Mouse (Mus musculus) neural tube, embryonic 11.5 days (tissue): ENCODE data around the gene Aff3. TPM values are rescaled to one million over a fixed set of nuclear protein-coding genes. Genes with fewer than 3 reads are reported as not detected.

Source experiments
- ATAC-seq: fragments of 200-750 bp; cut with Nextera tagmentation; 2 replicates; pipeline ENCODE4 v1.8.0; 2017; ENCODE audit warnings: moderate number of reproducible peaks, mild to moderate bottlenecking, moderate TSS enrichment, moderate library complexity; ENCODE audit not compliant: insufficient read depth, low FRiP score, low TSS enrichment
- DNase-seq: peaks from one replicate; pipeline ENCODE4 v3.0.0-alpha.2; 2015; ENCODE audit warnings: low spot score
- H3K27ac ChIP-seq: fragments of 300-500 bp; sonication (generic); 2 replicates; pipeline ENCODE4 v1.5.1; 2014; ENCODE audit warnings: low read depth, mild to moderate bottlenecking, low read length
- H3K27me3 ChIP-seq: fragments of 300-500 bp; sonication (generic); 2 replicates; pipeline ENCODE4 v1.6.1; 2014; ENCODE audit warnings: mild to moderate bottlenecking, low read length, mixed read lengths; ENCODE audit not compliant: control insufficient read depth, insufficient read depth
- H3K36me3 ChIP-seq: fragments of 300-500 bp; sonication (generic); 2 replicates; pipeline ENCODE4 v1.6.1; 2014; ENCODE audit warnings: mild to moderate bottlenecking, low read length, moderate library complexity, mixed read lengths; ENCODE audit not compliant: control insufficient read depth, insufficient read depth
- H3K4me1 ChIP-seq: fragments of 300-500 bp; sonication (generic); 2 replicates; pipeline ENCODE4 v1.6.1; 2014; ENCODE audit warnings: low read length, mixed read lengths; ENCODE audit not compliant: control insufficient read depth, insufficient read depth
- H3K4me2 ChIP-seq: fragments of 300-500 bp; sonication (generic); 2 replicates; pipeline ENCODE4 v1.6.1; 2014; ENCODE audit warnings: low read depth, mild to moderate bottlenecking, moderate library complexity
- H3K4me3 ChIP-seq: fragments of 300-500 bp; sonication (generic); 2 replicates; pipeline ENCODE4 v1.5.1; 2014; ENCODE audit warnings: low read depth, low read length
- H3K9ac ChIP-seq: fragments of 300-500 bp; sonication (generic); 2 replicates; pipeline ENCODE4 v1.6.1; 2014; ENCODE audit warnings: mild to moderate bottlenecking, low read length
- H3K9me3 ChIP-seq: fragments of 300-500 bp; sonication (generic); 2 replicates; pipeline ENCODE4 v1.6.1; 2016; ENCODE audit warnings: low read length; ENCODE audit not compliant: control insufficient read depth
- WGBS: fragments of 180-500 bp; shearing (Covaris S2); extraction: QIAGEN DNeasy Blood & Tissue Kit; methylation state at CpG from one replicate; pipeline ENCODE4 v1.1.7; 2014; 5-methylcytosine and 5-hydroxymethylcytosine counted together
- polyA plus RNA-seq: library from polyadenylated mRNA; unstranded; fragments of >200 nt; fragmentation: Nextera tagmentation; extraction: Ambion mirVana; gene quantifications from 2 replicates; pipeline ENCODE4 v1.2.1, GENCODE M21; 2014

Aff3 gene
- polyA plus RNA-seq, 1 experiment from 2014 or later: 33.3 TPM

DNA sequence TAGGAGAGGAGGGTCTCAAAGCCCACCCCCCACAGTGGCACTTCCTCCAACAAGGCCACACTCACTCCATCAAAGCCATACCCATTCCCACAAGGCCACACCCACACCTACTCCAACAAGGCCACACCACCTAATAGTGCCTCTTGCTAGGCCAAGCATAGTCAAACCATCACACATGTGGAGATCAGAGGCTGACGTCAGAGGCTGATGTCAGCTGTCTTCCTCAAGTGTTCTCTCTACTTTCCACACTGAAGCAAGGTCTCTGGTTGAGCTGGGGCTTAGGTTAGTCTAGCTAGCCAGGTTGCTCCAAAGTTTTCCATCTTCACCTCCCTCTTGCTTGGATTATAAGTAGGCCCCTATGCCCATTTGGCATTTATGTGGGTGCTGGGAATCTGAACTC, 856 bp upstream of the Aff3 start:
- 85% methylated on average over 1 of the region's 1 CpGs for WGBS
- no peak overlapping the region for H3K4me3 ChIP-seq

DNA sequence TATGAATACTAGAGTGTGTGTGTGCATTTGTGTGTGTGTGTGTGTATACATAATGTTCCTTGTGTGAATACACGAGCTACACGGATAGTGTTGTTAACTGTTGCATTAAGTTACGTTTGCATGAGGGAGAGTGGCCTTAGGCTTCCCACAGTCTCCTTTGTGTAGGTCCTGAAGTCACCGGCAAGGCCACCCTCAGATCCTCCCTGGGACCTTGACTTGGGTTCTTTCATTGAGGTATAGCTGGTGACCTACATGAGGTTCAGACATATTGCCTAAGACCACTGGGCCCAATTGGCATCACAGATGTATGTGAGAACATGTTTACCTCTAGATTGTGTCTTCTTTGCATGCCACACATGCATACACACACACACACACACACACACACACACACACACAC, 494 bp downstream of the Aff3 start:
- Histone ChIP-seq H3K27me3 (no peaks in the 10 kb centered on the region), H3K4me2 (no peak overlapping the region), H3K36me3 (no peaks in the 10 kb centered on the region), H3K9ac (no peak overlapping the region), H3K4me3 (no peak overlapping the region), H3K27ac (no peak overlapping the region), H3K9me3 (no peaks in the 10 kb centered on the region), H3K4me1 (no peaks in the 10 kb centered on the region)
- DNase-seq (no peak), ATAC-seq (no peak)
- 94% methylated on average over 4 of the region's 4 CpGs for WGBS

More for the DNA sequence above, 856 bp upstream of the Aff3 start:
- ATAC-seq (no peak), DNase-seq (no peak)
- no peak overlapping the region for H3K9ac ChIP-seq
- no peaks in the 10 kb centered on the region for H3K9me3 ChIP-seq
- no peaks in the 10 kb centered on the region for H3K36me3 ChIP-seq
- no peaks in the 10 kb centered on the region for H3K27me3 ChIP-seq
- no peaks in the 10 kb centered on the region for H3K4me1 ChIP-seq
- no peak overlapping the region for H3K4me2 ChIP-seq
- no peak overlapping the region for H3K27ac ChIP-seq

DNA sequence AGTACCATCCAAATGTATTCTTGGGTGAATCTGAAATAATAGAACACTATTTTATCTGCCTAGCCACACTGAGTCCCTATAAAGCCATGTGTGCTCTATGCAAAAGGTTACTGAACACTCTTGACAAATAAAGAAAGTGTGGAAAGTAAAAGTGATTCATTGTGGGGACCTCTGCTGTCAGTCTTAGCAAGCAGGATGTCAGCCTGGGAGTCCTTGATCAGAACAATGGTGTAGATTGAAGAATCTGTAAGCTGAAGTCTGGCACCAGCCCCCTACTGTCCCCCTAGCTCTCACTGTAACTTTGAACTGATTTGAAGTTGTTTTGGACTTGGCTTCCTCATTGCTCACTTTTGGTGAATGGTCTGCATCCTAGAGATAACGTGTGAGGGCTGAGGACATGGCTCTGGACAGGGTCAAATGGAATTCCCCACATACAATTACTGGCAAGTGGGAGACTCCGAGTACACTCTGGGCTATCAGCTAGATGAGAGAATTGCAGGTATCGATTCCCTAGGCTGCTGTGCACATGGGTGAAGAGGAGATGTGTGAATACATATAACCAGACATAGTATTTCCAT, 2.0 kb downstream of the Aff3 start:
- H3K27me3 ChIP-seq: no peaks in the 10 kb centered on the region
- DNase-seq (no peak), ATAC-seq (no peak)
- H3K9me3 ChIP-seq: no peaks in the 10 kb centered on the region
- no peak overlapping the region for H3K4me3 ChIP-seq
- H3K4me1 ChIP-seq: no peaks in the 10 kb centered on the region
- H3K4me2 ChIP-seq: no peak overlapping the region
- 94% methylated on average over 3 of the region's 3 CpGs for WGBS
- no peaks in the 10 kb centered on the region for H3K36me3 ChIP-seq
- H3K9ac ChIP-seq: no peak overlapping the region
- H3K27ac ChIP-seq: no peak overlapping the region

DNA sequence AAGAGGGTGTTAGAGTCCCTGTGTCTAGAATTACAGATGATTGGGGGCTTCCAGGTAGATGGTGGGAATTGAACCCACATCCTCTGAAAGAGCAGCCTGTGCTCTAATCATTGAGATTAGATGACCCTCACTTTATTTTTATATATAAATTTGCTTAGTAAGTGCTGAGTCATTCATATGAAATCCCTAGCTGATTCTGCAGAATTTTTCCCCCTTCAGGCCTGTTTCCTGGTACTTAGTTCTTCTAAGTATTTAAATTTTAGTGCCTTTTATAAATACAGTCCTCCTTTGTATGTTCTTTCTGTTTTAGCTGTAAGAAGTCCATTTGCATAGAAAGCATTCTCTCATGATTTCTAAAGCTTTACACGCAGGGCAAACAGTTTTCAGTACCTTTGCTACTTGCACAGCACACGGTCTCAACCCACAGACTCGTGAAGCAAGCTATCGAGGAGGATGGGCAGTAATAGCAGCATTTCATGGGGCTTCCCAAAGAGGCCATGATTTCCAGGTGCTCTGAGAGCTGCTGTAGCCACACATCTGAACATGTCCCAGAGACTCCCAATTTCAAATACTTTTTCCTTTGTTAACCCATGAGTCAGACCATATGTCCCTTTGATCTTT, 5.7 kb downstream of the Aff3 start:
- Histone ChIP-seq H3K4me2 (no peak overlapping the region), H3K36me3 (no peaks in the 10 kb centered on the region), H3K27ac (no peak overlapping the region), H3K4me3 (no peak overlapping the region), H3K27me3 (no peaks in the 10 kb centered on the region), H3K4me1 (no peaks in the 10 kb centered on the region), H3K9ac (no peak overlapping the region), H3K9me3 (no peaks in the 10 kb centered on the region)
- 69% methylated on average over 4 of the region's 4 CpGs for WGBS
- ATAC-seq (no peak), DNase-seq (no peak)

DNA sequence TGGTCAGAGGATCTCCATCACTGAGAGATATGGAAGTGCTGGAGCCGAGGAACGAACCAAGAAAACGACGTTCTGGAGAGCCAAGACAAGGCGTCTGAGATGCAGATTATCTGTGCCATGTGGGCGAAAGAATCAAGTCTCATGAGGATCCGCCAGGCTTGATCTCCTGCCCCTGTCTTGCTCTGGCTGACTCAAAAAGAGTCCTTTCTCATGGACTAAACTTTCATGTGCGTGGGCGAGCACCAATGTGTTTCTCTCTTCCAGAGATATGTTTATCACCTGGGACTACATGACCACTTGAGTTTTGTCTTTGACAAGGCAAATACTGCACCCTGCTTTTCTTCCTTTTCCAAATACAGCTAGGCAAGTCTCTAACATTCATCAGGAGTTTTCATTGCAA, 6.4 kb downstream of the Aff3 start:
- 93% methylated on average over 9 of the region's 9 CpGs for WGBS
- no peaks in the 10 kb centered on the region for H3K27me3 ChIP-seq
- H3K4me2 ChIP-seq: no peak overlapping the region
- H3K9ac ChIP-seq: no peak overlapping the region
- ATAC-seq: no peak
- H3K4me3 ChIP-seq: no peak overlapping the region
- DNase-seq: no peak
- H3K4me1 ChIP-seq: no peaks in the 10 kb centered on the region
- no peak overlapping the region for H3K27ac ChIP-seq
- H3K9me3 ChIP-seq: no peaks in the 10 kb centered on the region
- H3K36me3 ChIP-seq: no peaks in the 10 kb centered on the region

DNA sequence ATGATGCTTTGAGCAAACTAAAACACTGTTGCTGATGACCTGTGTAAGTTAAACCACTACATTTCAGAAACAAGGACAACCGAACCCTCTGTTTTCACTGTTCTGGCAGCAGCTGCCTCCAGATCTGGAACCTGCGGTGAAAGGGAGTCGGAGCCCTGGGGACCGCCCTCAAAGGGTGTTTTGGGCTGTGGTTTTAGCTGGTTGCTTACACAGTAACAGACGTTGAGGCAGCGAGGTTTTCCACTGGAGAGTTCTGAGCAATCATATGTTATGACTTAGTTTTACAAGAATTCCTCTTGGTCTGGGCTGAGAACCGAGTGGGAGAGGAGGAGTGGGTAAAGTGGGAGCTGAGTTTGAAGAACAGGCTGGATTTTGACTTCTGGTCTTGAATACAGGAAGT, 7.1 kb downstream of the Aff3 start:
- Histone ChIP-seq H3K36me3 (no peaks in the 10 kb centered on the region), H3K4me2 (no peak overlapping the region), H3K27me3 (no peaks in the 10 kb centered on the region), H3K4me3 (no peak overlapping the region), H3K9me3 (no peaks in the 10 kb centered on the region), H3K27ac (no peak overlapping the region), H3K4me1 (no peaks in the 10 kb centered on the region), H3K9ac (no peak overlapping the region)
- WGBS: 77% methylated on average over 7 of the region's 7 CpGs
- ATAC-seq: no peak
- DNase-seq: no peak

DNA sequence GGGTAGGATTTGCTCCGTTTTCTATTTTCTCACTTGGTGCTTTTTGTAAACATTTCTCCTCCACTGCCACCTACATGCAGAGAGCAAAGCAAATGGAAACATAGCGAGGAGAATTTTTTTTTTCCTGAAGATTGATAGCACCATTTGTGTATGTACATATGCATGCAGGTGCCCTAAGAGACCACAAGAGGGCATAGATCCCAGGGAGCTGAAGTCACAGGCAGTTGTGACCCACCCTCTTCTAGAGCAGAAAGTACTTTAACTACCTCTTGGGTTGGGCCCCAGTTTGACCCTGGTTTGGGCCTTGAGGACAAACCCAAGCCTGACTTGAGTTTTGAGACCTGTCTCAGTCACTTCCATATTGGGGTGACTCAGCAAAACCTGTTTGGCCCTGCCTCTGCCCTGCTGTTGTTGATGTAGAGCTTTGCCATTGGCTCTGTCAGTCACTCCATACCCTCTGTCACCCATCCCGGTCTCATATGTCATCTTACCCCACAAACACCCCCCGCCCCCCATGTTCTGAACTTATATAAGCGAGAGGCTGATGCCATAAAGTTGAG, 9.7 kb downstream of the Aff3 start:
- Histone ChIP-seq H3K27ac (no peak overlapping the region), H3K36me3 (no peaks in the 10 kb centered on the region), H3K9ac (no peak overlapping the region), H3K4me2 (no peak overlapping the region), H3K4me3 (no peak overlapping the region), H3K27me3 (no peaks in the 10 kb centered on the region), H3K9me3 (no peaks in the 10 kb centered on the region), H3K4me1 (no peaks in the 10 kb centered on the region)
- DNase-seq (no peak), ATAC-seq (no peak)
- 89% methylated on average over 5 of the region's 5 CpGs for WGBS

DNA sequence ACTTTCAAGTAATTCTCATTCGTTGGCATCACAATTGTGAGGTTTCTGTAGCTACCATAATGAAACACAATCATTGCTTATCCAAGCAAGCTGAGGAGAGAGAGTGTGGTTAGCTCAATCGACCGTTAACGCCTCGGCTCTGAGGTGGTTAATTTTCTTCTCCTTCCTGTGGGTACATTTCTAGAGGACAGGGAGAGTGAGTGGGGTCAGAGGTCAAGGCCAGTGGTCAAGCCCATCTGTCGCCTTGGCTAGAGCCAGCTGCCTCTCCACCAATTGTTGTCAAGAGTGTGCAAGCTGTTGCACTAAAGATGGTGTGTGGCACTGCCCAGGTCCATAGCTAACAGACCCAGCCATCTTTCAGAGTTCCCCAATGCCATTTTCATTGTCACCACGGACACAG, 14.7 kb downstream of the Aff3 start:
- H3K27me3 ChIP-seq: no peaks in the 10 kb centered on the region
- ATAC-seq (no peak), DNase-seq (no peak)
- no peak overlapping the region for H3K4me3 ChIP-seq
- H3K27ac ChIP-seq: no peak overlapping the region
- H3K9me3 ChIP-seq: no peaks in the 10 kb centered on the region
- no peaks in the 10 kb centered on the region for H3K36me3 ChIP-seq
- 50% methylated on average over 7 of the region's 7 CpGs for WGBS
- H3K4me2 ChIP-seq: no peak overlapping the region
- H3K9ac ChIP-seq: no peak overlapping the region
- no peaks in the 10 kb centered on the region for H3K4me1 ChIP-seq

DNA sequence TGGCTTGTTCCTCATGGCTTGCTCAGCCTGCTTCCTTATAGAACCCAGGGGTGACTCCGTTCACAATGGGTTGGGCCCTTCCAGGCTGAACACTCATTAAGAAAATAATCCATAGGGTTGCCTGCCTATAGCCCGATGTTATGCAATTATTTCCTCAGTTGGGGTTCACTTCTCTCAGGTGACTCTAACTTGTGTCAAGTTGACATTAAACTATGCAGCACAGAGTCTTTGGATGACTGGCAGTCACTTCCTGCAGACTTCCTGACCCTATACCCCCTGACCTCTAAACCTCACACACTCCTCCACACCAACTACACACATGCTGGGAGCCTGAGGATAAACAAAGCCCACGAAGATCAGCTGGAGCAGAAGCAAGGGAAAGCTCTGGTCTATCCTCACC, 15.6 kb downstream of the Aff3 start:
- WGBS: 61% methylated on average over 3 of the region's 3 CpGs
- ATAC-seq (no peak), DNase-seq (no peak)
- no peak overlapping the region for H3K4me2 ChIP-seq
- no peaks in the 10 kb centered on the region for H3K9me3 ChIP-seq
- H3K27ac ChIP-seq: no peak overlapping the region
- no peaks in the 10 kb centered on the region for H3K27me3 ChIP-seq
- H3K9ac ChIP-seq: no peak overlapping the region
- no peaks in the 10 kb centered on the region for H3K36me3 ChIP-seq
- H3K4me1 ChIP-seq: no peaks in the 10 kb centered on the region
- H3K4me3 ChIP-seq: no peak overlapping the region
